Mouse (Mus musculus) limb, embryonic 12.5 days (tissue): ENCODE results near the gene Aifm1. TPM values are rescaled to one million over a fixed set of nuclear protein-coding genes. Genes with fewer than 3 reads are reported as not detected.

Experiments
- polyA plus RNA-seq: library from polyadenylated mRNA; unstranded; fragments of >200 nt; fragmentation: Nextera tagmentation; extraction: Ambion mirVana; gene quantifications from 2 replicates; pipeline ENCODE4 v1.2.1, GENCODE M21; 2016

The Aifm1 gene
- polyA plus RNA-seq, 1 experiment from 2014 or later: 80.1 TPM

Other genes with a start within 250 kb of the Aifm1 start
- 5.0 and 5.3 TPM in 2 replicates for gene Bcorl1, start 172.2 kb downstream of the Aifm1 start, polyA plus RNA-seq
- gene Elf4, start 50.4 kb downstream of the Aifm1 start, polyA plus RNA-seq: 2.6 and 2.7 TPM in 2 replicates
- gene Rab33a, start 5.7 kb upstream of the Aifm1 start, polyA plus RNA-seq: 7.0 and 7.2 TPM in 2 replicates
- 19.6 and 19.7 TPM in 2 replicates for gene Zfp280c, start 80.9 kb upstream of the Aifm1 start, polyA plus RNA-seq
- 16.6 and 20.1 TPM in 2 replicates for gene Slc25a14, start 109.8 kb upstream of the Aifm1 start, polyA plus RNA-seq
- gene Gpr119, start 160.9 kb upstream of the Aifm1 start, polyA plus RNA-seq: not detected in 2 replicates
- gene Rbmx2, start 181.4 kb upstream of the Aifm1 start, polyA plus RNA-seq: 22.4 and 25.4 TPM in 2 replicates